Mouse (Mus musculus) kidney, postnatal 36 days (tissue): ENCODE measurements around the gene Ptpro.

Experiments used
- DNase-seq, 2 experiments: peaks; one replicate each; pipeline ENCODE4 v3.0.0; 2021 to 2022; ENCODE audit warnings: mixed read lengths in 2 of 2

Ptpro gene

DNA sequence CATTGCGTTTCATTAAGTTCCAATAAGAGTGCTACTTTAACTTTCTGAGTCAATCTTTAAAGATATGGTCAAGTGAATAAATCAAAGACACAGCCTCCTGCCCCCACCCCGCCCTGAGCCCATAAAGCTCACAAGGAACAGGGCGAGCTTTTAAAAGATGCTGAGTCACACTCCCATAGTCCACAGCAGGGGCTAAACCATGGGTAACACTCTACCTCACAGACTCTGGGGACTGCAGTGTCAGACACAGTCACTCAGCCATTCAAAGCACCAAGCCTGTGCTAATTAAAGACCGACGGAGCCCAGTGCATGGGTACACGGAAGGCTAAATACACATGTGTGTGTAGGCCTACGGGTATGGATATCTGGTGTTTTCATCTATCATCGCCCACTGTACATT lies 251.3 kb downstream of the Ptpro start:
- DNase-seq: no peak

DNA sequence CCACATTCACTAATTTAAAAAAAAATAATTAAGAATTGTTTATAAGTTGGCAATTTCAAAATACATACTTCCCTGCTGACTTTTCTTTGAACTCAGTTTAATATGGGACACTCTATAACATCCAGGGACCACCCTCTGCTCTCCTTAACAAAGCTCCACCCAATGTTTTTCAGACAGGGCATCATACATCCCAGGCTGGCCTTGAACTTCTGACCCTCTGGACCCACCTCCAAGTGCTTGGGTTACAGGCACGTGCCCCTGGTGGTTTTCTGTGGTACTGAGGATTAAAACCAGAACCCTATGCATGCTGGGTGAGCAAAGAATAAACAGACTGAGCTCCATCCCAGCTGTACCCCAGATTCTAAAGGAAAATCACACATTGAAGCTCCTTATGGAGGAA lies 251.9 kb downstream of the Ptpro start:
- no peak for DNase-seq

DNA sequence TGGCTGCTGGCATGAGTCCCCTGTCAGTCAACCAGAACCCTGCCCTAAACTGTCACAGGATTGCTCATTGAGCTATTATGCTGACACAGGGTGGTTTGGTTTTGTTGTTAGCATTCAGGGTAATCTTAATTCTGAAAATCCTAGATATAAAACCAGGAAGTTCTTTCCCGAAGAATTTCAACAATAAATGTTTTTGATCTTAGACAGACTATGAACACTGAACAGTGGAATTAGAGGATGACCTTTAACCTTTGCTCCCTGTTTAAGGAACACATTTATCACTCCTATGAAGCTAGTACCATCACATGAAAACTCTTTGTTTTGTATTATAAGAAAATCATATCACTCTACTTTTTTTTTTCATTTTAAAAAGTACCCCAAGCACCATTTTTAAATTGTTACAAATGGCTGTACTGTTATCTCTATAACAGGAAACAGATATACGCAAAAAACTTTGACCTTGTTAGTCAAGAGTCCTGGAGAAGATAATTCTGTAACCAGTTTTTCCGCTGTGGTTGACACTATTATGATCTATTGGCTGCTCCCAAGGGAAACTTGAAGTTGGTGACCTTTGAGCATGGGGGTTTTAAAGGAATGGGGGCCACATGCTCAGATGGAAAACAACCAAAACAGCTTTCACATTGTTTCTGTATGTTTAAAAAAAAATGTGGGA lies 253.6 kb downstream of the Ptpro start:
- no peak for DNase-seq

DNA sequence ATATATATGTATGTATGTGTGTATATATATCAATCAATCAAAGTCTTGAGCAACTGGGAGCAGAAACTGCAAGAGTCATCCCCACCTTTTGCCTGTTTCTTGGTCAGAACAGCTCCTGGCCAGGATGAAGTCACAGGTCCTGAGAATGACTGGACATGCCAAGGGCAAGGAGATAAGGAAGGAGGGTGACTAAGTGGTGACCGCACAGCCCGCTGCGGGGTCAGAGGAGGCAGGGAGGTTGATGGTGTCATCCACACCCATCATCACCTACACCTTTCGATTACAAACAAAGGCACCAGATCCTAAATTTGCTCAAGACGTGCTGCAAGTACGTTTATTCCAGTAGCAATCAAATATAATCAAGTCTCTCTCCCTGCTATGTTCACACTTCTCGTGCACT lies 254.4 kb downstream of the Ptpro start:
- no peak for DNase-seq

DNA sequence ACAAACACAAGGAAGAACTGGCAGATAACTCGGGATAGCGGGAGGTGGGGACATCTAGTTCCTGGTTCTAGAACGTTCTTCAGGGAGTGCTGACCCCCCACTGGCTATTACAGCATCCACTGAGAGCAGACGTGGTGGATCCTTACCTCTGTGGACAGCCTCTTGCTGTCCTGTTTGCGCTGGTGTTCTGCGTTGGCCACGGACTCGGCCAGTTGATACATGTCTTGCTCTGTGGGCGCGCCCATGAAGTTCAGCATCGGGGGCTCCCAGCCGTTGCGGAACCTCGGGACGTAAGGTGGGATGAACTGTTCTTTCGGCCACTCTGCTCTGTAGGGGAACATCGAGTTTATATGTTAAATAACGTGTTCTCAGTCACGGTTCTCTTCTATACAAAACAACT lies 256.8 kb downstream of the Ptpro start:
- no peak for DNase-seq

DNA sequence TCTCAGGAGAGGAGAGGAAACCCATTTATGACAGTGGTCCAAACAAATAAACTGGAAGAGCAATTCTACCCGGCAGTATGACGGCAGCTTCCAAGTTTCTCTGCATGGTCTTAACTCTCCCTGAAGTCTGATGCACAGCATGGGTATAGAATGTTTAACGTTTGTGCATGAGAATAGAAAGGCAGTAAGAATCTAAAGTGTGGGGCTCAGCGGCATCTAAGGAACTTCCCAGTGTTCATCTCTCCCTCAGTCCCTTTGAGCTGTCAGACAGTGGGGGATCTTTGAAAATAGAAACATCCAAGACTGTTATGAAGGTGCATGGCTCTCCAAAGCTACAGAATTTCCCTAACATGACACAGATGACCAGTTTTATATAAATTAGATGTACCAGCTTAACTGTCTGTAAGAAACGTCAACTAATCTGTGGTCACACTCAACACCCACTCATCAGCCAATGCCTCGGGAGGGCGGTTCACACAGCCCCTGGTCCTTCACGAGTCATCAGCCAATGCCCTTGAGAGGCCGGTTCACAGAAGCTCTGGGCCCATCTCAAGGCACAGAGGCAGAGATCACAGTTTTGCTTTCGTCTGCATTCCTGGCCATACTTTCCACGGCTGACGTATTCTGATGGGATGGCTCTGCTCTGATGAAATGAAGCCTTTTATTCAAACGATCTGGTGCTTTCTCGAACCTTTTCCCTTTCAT lies 257.4 kb downstream of the Ptpro start:
- DNase-seq: no peak

DNA sequence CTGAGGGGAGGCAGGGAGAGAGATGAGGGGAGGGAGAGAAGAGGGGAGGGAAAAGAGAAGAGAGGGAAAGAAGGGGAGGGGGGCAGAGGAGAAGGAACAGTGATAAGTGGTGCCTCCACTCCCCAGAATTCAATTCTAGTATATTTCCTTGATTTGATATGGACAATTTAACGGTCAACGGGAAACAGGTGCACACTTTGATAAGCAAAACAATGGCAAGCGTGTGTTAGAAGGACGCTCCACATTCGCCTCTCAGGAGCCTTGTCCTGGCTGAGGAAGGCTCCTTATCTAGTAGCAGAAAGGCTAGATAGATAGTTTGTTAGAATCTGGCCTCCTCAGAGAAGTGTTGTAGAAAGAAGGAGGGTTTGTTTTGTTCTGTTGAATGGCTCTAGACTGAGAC lies 260.6 kb downstream of the Ptpro start:
- DNase-seq: no peak
